Mouse (Mus musculus) Muller cell, postnatal 12 days (primary cell): Measurements from ENCODE around the gene Capn1.

Experiments
- DNase-seq: peaks from one replicate; pipeline ENCODE4 v3.0.0-alpha.2; 2015; ENCODE audit errors: inconsistent ontology term

The Capn1 gene

DNA sequence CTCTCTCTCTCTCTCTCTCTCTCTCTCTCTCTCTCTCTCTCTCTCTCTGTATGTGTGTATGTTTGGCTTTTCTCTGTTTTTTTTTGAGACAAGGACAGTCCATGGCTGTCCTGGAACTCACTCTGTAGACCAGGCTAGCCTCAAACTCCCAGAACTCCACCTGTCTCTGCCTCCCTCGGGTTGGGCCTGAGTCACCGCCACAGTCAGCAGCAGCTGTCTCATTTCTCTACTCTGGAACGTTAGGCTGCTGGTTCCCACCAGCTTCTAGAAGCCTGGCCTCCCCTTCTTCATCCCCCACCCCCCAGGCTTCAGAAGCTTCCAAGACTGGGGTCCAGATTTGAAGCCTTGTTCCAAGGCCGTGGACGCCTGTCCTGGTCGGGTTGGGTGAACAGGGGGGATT lies 26.1 kb downstream of the Capn1 start:
- no peak for DNase-seq

GRCm38 (mm10) chr19:5988815-5989452 lies 26.8 kb downstream of the Capn1 start:
- peak; percentile 77 for DNase-seq

GRCm38 (mm10) chr19:5988027-5988814 lies 27.5 kb downstream of the Capn1 start:
- DNase-seq: no peak

DNA sequence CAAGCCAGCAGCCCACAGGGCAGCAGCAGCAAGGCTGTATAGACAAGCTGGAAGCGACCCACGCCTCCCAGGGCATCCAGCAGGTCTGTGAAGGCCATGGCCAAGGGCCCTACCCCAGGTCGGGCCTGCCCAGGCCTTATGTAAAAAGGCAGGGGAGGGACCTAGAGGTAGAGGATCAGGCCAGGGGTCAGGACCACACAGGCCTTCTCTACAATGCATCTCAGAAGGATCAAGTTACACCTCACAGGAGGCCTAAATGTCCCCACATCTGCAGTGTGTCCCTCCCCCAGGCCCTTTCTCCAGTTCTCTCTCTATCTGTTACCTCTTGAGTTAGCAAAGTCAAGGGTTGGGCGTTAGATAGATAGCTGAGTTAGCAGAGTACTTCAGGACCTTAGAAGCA lies 29.7 kb downstream of the Capn1 start, which contains the start of gene Slc22a20:
Gene Slc22a20, minus strand, starts transcription at position 101 of the 400 bp plus-strand sequence.
- DNase-seq: no peak

- no peak for DNase-seq
Measured at GRCm38 (mm10) chr19:5980477-5980876, 35.2 kb downstream of the Capn1 start.

GRCm38 (mm10) chr19:5977717-5978116 lies 38.0 kb downstream of the Capn1 start:
- DNase-seq: no peak

DNA sequence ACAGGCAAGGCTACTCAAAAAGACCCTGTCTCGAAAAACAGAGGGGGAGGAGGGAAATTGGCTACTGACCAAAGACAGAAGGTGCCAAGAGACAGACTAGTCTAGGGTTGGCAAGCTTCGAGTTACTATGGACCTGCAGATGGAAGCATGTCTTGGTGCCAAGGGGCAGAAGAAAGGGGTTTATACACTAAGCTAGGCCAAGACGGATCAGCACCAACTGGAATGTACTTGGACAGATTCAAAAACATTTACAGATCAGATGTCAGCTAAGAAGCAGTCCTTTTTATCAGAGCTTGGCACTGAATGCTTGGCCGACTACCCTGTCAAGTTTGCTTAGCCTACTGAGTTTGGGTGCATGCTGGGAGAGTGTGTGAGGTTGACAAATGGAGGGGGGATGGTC lies 40.0 kb downstream of the Capn1 start:
- peak; percentile 27 for DNase-seq

DNA sequence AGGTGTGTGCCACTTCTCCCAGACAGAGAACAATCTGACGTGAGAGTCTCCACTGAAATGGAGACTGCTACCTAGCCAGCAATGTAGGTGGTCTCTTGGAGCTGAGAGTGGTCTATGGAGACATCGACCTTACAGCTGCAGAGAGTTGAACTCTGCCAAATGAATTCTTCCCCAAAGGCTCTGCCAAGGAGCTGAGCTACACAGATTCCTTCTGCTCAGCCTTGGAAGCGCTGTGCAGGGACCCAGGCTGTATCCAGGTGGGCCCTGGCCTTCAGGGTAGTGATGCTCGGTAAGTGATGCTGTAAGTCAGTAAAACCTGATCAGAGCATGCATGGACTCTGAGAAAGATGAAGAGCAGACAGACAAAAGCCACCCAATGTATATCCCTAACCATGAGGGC lies 40.6 kb downstream of the Capn1 start:
- no peak for DNase-seq

GRCm38 (mm10) chr19:5967664-5968063 lies 48.0 kb downstream of the Capn1 start:
- DNase-seq: no peak

- DNase-seq: no peak
Measured at GRCm38 (mm10) chr19:5966786-5967185, 48.9 kb downstream of the Capn1 start.

DNA sequence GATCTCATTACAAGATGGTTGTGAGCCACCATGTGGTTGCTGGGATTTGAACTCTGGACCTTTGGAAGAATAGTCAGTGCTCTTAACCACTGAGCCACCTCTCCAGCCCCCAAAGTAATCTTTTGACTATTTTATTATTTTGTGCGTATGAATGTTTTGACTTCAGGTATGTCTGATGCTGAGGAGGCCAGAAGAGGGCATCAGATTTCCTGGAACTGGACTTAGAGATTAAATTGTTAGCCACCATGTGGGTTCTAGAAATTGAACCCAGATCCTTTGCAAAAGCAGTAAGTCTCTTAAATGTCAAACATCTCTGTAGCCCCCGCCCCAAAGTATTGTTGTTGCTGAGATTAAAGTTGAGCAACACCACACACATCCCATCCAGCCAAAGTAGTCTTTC lies 49.8 kb downstream of the Capn1 start:
- no peak for DNase-seq

GRCm38 (mm10) chr19:5965280-5965679 lies 50.4 kb downstream of the Capn1 start:
- peak; percentile 53 for DNase-seq

DNA sequence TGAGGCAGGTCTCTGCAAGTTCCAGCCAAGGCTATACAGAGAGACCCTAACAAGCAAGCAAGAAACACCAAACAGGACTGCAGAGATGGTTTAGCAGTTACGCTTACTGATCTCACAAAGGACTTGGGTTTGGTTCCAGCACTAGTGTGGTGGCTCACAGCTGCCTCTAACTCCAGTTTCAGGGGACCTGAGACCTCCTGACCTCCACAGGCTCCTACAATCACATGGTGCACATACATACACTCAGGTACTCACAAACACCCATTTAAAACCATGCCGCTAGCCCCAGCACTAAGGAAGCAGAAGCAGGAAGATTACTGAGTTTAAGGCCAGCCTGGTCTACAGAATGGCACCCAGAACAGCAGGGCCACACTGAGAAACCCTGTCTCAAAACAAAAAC lies 50.9 kb downstream of the Capn1 start:
- DNase-seq: no peak

DNA sequence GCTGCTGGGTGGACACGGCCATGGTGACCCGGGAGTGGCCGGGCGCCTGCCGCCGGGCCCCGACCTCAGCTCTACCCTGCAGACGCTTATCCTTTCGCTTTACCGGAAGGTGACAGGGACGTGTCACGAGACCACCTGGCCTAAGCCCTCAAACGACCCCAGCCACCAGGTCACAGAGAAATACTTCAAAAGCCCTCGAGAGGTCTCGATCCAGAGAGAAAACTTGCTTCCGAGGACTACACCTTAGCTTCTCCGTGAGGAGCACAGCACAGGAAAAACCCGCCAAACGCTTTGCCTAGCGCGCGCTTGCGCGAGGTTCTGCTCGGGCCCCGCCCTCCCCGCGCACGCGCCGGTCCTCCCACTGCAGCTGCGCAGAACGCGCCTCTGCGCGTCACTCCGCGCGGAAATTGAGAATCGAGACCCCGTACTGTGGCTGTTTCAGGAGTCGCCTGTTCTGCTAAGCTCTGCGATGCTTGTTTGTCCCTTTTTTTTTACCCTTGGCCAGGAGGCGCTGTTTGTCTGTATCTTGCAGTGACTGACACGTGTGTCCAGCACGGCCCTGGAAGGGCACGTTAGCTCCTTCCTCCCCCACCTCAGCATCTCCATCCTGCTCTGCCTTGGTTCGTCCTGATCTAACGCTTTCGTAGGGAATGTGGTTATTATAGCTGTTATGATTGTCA lies 51.7 kb downstream of the Capn1 start, which contains the start of gene Pola2:
Gene Pola2, minus strand, starts transcription at position 320 of the 680 bp plus-strand sequence.
- DNase-seq: peak; percentile 87

DNA sequence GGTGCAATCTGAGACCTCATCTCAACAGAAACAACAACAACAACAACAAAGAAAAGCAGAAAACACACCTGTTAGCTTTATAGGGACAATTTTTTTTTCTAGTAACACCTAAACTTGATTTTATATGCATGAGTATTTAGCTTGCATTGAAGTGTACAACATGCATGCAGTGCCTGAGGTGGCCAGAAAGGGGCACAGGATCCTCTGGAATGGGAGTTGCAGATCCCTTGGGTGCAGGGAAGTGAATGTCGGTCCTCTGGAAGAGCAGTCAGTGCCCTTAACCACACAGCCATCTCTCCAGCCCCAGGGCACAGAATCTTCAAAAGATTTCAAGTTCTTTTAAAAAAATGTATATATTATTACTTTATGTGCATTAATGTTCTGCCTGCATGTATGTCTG lies 53.0 kb downstream of the Capn1 start:
- no peak for DNase-seq

- DNase-seq: no peak
Measured at GRCm38 (mm10) chr19:5957371-5957770, 58.3 kb downstream of the Capn1 start.

- peak; percentile 74 for DNase-seq
Measured at GRCm38 (mm10) chr19:5956685-5957084, 59.0 kb downstream of the Capn1 start.

GRCm38 (mm10) chr19:5955704-5956670 lies 59.7 kb downstream of the Capn1 start:
- DNase-seq: no peak

GRCm38 (mm10) chr19:5954936-5955335 lies 60.8 kb downstream of the Capn1 start:
- no peak for DNase-seq

- DNase-seq: no peak
Measured at GRCm38 (mm10) chr19:5954031-5954710, 61.5 kb downstream of the Capn1 start.
